Mouse (Mus musculus) urinary bladder, postnatal 4 days (tissue): ENCODE results near the gene Sort1.

Experiments
- DNase-seq, 2 experiments: peaks; one replicate each; pipeline ENCODE4 v3.0.0; 2021 to 2022; ENCODE audit warnings: low spot score in 2 of 2

Sort1 gene

DNA sequence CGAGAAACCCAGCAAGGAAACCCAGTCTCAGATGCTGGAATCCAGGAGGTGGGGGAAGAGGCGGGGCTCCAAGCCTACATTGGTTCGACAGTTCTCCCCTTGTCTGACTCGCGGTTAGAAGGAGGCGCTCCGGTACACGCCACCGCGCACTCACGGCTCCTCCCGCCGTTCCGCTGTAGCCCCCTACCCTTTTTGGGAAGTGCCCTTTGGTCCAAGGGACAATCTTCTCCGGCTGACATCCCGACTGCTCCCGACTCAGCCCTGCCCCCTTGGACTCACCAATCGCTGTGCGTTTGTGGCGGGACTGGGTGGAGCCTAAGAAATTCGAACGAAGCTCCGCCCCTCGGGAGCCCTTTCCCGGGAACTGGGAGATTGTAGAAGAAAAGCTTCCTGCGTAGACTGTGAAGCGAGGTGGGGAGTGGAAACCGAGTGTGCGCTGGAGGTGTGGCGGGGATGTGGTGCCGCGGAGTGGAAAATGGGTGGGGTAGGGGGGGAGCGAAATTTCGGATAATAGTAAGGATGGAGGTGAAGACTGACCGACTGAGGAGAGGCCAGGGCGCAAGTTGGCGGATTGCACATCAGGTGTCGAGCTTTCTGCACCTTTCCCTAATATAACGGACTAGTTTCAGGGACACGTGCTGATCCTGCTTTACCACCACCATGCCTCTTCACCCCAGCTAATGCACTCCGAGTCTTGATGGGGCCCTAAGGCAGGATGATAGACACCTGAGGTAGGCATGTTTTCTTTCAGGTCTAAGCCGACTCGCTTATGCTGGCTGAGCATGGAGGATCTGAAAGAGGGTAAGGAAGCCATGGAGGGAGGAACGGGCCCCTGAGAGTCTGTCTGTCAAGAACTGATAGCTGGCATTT, 99.8 kb downstream of the Sort1 start, which contains the start of gene Psrc1:
Psrc1 (plus strand) TSS at position 355 of the 870 bp plus-strand sequence.
- peak; percentile 78 to 90 for DNase-seq

DNA sequence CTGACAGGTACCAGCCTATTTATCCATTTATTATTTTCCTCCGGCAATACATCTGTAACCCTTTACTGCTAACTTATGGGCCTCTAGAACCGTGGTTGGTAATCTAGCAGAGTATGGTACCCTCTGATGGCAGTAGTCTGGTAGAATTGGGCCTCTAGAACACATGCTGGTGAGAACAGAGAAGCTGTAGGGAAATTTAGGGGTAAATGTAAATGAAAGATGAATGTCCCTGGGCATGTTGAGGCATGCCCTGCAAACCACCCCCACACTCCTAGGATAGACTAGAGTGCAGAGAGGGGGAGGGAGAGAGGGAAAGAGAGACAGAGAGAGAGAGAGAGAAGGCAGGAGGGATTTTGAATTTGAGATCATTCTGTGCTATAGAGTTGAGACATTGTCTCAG, 100.5 kb downstream of the Sort1 start:
- no peak for DNase-seq

DNA sequence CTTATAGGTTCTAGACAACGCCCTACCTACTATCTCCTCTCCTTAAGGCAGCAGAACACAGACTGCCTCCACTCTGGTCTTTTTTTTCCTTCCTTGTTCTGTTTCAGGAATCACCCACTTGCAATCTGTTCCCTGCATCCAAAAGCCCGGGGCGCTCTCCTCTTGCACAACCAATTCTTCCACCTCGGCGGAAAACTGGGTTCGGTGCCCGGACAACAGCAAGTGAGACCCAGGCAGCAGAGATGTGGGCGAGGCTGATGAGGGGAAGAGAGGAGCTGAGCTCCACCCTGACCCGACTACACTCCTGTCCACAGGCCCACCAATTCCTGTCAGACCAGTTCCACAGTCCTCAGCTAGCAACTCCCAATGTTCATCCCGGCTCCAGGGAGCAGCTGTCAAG, 102.3 kb downstream of the Sort1 start:
- no peak for DNase-seq

GRCm38 (mm10) chr3:108389111-108389545, 105.2 kb downstream of the Sort1 start:
- DNase-seq: peak; percentile 90 to 96

DNA sequence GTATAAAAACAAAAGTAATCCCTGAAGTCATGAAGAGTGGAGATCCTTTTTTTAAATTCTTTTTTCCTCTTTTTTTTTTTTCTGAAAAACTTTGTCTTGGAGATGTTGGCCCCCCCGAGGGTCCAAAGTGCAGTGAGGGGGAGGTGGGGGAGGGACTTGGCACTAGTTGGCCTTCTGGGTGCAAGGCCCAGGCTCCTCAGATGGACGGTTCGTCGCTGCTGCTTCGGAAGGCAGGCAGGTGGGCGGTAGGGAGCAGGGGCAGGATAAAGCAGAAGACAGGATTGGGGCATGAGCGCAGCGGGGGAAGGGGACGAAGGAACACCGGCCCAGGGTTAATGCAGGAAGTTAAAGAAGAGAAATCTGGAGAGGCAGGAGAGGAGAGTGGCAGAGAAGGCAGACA, 108.4 kb downstream of the Sort1 start:
- no peak for DNase-seq

DNA sequence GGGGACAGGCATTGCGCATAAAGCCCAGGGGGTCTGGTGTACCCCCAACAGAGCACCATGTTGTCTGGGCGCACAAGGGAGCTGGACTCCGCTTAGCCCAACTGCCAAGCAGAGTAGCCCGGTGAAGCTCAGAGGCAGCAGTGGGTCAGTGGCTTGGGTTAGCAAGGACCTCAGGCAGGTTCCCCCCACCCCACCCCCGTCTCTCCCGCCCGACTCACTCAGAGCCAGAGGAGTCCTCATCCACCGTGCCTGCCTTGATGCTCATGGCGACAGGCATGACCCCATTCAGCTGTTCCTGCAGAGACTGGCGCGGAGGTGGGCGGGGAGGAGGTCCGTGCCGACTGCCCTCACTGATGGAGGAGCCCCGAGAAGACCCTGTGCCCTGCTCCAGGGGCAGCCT, 108.9 kb downstream of the Sort1 start:
- no peak for DNase-seq

DNA sequence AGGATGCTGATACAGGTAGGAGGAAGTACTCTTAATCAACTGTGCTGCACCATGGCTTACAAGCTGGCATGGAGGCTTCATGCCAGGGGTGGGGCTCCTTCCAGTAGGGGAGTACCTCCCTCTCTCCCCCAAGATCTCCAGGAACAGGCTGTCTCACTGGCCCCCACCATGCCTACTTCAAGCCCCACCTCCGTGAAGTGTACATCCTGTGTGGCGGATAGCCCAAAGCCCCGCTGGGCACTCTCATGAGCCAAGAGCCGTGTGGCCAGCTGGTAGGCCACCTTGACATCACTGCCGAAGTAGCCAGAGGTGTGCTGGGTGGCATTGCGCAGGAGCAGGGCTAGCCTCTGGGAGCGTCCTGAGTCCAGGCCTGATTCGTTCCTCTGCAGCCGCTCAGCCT, 114.4 kb downstream of the Sort1 start:
- no peak for DNase-seq

GRCm38 (mm10) chr3:108400442-108400841, 116.6 kb downstream of the Sort1 start:
- DNase-seq: no peak

DNA sequence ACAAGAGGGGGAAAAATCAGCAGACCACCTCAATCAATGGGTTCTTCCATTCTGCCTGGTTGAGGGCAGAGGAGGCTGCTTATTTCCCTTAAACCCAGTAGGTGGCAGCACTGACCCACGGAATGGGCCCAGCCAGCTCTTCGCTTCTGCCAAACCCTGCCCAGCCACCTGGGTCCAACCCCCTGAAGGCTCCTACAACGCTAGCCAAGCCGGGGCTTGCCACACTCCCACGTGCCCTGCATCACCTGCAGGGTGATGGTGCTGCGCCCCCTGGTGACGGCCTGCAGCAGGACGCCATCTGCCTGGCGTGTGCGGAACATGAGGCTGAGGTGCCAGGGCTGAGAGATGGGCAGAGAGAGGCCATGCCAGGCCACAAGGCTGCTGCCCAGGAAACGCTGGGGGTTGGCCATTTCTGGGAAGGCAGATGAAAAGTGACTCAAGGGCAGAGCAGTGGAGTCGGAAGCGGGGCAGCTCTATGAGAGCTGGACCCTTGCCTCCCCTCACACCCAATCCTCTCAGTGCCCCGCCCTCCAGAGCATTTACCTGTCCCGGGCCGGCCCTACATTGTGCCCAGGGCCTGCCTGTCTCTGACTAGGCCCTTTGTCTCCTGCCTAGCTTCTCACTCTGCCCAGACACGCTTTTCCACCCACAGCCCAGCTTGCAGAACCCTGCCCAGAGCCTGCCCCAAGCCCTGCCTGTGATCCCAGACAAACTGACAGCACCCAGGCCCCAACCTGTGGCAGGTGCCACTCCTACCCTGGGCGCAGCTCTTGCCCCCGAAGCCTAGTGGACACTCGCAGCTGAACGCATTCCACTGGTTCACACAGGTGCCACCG, 118.0 kb downstream of the Sort1 start:
- DNase-seq: peak; percentile 84 to 91

DNA sequence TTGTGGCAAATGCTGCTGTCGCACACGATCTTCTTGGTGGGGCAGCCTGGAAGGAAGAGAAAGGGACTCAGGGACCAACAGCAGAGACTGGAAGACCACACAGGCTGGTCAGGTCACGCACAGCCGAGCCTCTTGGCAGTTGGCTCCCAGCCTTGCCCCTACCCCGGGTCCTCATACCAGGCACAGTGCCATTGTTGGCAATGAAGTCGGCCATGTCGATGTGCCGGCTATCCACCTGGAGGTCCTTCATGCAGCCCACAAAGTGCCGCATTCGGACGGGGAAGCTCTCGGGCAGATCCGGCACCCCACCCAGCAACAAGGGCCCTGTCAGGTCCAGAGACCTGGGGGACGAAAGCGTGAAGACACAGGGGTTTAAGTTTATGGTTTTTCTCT, 118.6 kb downstream of the Sort1 start:
- no peak for DNase-seq

- no peak for DNase-seq
Observed at GRCm38 (mm10) chr3:108405536-108406305, 121.8 kb downstream of the Sort1 start.

DNA sequence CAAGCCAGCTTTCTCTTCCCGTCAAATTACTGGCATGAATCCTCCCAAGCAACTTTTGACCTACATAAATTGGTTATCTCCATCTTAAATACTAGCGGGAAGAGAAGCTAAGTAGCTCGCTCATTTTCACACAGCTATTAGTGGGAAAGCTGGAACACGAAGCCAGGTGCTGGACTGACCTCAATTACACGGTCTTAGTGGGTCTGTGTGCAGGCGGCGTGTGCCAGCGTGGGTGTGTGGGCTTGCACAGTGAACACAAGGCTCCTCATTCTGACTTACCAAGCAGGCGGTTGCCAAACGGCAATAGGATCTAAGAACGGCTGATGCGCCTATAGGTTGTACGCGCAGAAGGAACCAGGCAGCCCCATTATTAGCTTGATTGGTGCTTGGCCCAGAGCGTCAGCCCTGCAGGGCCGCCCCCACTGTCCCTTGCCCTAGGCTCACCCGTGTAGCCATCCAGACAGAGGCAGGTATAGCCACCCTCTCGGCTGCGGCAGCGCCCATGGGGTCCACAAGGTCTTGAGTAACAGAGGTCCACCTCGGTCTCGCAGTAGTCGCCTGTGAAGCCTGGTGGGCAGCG, 122.5 kb downstream of the Sort1 start:
- no peak for DNase-seq

GRCm38 (mm10) chr3:108408517-108409008, 124.7 kb downstream of the Sort1 start:
- no peak for DNase-seq

DNA sequence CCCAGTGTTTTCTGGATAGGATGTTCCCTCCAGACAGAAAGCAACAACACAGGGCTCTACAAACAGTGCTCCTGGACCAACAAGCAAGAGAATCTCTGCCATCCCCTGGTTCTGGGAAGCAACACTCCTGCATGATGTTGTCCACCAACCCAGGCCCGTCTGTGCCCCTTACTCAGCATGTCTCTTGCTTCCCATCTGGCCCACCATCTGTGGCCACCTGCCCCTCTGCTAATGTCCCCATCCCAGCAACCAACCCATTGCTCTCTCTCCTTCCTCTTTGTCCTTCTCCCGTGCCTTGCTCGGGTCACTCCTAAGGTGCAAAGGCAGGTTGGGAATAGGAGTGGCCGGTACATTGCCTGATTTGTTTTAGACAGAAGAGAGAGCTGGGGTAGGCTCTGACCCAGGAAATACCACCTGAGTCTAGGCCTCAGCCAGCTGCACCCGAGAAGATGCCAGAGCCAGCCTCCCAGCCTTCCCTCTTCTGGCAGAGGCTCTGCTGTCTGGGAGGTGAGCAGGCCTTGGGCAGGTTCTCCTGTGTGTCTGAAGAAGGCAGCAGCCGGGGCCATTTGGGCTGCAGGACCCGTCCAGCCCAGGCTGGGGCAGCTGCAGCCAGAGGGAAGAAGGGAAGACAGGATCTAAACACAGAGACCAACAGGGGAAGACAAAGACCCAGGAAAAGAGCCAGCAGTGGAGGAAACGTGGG, 125.9 kb downstream of the Sort1 start:
- DNase-seq: no peak

DNA sequence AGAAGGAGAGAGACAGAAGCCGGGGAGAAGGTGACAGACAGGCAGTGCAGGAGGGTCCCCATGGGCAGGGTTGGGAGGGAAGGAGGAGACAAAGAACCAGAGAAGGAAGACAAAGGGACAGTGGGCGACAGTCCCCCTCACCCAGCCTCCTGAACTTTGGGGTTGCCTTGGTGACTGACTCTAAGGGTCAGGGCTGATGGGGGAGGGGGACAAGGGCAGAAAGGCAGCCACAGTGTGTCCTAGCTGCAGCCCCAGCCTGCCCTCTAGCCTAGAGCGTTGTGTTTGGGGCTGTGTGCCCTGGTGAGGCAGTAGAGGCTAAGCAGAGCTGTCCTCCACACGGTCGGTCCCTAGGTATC, 126.5 kb downstream of the Sort1 start:
- DNase-seq: no peak
